Mouse (Mus musculus) spleen, postnatal 14 days (tissue): ENCODE data around the gene Ascc1.

Source experiments
- DNase-seq, 2 experiments: peaks; one replicate each; pipeline ENCODE4 v3.0.0; 2021 to 2022; ENCODE audit warnings: low spot score in 2 of 2

Gene Ascc1

GRCm38 (mm10) chr10:60080171-60080570 lies 77.6 kb downstream of the Ascc1 start:
- DNase-seq, result no peak

- no peak for DNase-seq
Observed at GRCm38 (mm10) chr10:60080601-60080981, 78.0 kb downstream of the Ascc1 start.

DNA sequence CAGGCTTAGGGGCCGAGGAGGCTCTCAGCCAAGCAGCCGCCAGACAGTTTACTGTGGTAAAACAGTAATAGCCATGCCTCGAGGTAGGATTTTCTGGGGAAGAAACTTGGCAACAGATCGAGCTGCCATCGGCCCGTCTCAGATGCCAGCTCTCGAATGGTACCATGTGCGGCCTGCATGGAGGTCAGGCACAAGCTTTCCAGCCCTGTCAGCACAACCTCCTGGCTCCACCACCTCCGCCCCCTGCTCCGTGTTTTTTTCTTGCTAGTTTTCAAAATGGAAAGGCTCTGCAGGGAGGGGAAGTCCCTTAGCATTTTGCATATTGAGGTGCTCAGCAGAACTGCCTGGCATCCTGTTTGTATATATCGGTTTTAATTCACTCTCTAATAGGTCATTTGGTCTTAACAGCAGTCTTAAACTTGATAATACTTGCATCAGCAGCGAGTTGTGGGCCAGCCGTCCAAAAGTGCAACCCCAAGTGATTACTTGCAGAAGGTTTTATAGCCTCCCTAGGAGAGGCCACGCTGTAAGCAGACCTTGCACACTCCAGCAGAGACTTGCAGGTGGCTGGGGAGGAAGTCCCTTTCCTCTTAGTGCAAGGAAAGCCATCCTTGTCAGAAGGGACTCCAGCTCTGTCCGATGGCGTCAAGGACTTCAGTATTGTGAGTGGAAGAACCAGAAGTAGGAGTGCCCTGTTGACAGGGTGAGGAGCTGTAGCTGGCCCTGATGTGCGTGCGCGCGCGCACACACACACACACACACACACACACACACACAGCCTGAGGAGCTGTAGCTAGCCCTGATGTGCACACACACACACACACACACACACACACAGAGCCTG lies 78.6 kb downstream of the Ascc1 start:
- DNase-seq, result peak in 1 of 2 experiments; percentile 19

DNA sequence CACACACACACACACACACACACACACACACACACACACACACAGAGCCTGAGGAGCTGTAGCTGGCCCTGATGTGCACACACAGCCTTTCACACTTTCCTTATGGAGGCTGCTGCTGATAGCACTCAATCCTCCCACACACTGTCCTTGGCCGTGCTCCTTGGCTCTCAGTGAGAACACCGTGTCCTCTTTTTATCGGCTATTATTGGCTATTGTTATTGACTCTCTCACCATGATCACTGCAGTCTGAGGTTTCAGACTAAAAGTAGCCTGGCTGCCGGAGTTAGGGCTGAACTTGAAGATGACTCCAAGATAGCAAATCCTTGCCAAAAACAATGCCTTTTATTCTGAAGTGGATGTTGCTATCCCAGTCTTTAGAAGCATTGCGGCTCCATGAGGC lies 79.3 kb downstream of the Ascc1 start:
- DNase-seq, result no peak

DNA sequence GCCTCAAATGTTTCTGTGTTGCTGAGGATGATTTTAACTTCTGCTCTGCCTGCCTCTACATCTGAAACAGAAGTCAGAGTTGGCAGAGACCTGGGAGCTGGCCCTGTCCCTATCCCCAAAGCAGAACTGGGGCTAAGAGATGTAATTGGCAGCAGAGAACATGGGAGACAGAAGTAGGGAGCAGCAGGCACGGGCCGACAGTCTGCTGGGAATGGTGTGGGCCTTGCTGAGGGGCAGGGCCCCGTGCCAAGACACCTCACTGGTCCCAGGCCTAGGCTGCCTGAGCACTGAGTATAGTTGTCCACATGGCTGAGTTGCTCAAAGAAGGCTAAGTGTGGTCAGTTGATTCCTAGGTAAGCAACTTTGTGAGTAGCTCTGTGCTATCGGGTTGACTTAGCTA lies 81.5 kb downstream of the Ascc1 start:
- DNase-seq, result no peak

DNA sequence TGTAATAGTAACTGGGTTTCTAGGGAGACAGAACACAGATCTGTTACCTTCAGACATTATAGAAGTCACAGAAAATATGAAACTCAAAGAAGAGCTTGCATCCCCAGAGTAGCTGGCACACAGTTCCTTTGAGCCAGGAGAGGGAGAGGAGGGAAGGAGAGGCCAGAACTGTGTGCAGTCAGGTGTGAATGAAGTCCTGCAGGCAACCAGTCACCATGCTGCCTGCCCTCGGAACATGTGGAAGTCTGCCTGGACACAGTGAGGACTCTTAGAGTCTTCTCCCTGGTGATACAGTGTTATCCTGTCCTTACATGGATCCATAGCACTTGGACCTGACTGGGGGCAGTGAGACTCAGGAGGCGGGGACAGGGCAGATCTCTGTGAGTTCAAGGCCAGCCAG lies 89.7 kb downstream of the Ascc1 start:
- no peak for DNase-seq

- DNase-seq, result no peak
Observed at GRCm38 (mm10) chr10:60093751-60094150, 91.1 kb downstream of the Ascc1 start.

GRCm38 (mm10) chr10:60095558-60095957 lies 93.0 kb downstream of the Ascc1 start:
- DNase-seq, result no peak

DNA sequence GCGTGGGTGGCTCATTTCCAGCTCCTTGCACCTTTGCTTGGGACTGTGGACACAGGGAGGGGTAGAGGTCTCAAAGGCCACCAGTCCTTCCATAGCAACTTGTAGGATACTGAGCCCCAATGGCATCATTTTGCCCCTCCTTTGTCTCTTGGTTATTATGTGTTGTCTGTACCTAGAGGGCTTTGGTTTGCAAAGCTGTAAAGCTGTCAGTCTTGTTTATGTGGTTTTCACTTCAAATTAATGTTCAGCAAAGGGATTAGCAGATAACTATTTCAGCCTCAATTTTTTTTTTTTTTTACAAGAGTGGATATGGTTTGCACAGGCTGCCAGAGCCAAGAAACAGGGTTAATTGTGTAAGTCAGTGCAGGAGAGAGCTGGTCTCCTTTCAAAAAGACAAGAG lies 93.7 kb downstream of the Ascc1 start:
- no peak for DNase-seq

GRCm38 (mm10) chr10:60097146-60097545 lies 94.5 kb downstream of the Ascc1 start:
- no peak for DNase-seq

GRCm38 (mm10) chr10:60097774-60098173 lies 95.2 kb downstream of the Ascc1 start:
- no peak for DNase-seq

- DNase-seq, result no peak
Observed at GRCm38 (mm10) chr10:60105391-60106145, 103.0 kb downstream of the Ascc1 start.

DNA sequence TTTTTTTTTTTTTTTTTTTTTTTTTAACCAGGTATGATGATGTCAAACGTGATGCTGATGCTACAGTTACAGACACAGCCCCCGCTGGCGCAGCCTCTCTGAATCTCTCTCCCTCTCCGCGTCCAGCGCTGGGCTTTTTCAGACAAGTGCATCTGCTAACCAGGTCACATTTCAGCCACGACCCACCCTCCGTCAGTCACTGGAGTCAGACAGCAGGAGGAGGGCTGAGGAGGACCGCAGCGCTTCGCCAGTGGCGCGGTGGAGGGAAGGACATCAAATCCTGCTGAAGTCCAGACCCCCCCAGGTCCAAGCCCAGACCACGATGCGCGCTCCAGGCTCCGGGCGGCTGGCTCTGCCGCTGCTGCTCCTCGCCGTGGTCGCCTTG lies 103.5 kb downstream of the Ascc1 start, which contains the start of gene Spock2:
Spock2 (plus strand) TSS at position 74 of the 385 bp plus-strand sequence.
- DNase-seq, result no peak

- peak in 1 of 2 experiments; percentile 17 for DNase-seq
Observed at GRCm38 (mm10) chr10:60106531-60107186, 104.1 kb downstream of the Ascc1 start.

GRCm38 (mm10) chr10:60107448-60107847 lies 104.8 kb downstream of the Ascc1 start:
- no peak for DNase-seq

DNA sequence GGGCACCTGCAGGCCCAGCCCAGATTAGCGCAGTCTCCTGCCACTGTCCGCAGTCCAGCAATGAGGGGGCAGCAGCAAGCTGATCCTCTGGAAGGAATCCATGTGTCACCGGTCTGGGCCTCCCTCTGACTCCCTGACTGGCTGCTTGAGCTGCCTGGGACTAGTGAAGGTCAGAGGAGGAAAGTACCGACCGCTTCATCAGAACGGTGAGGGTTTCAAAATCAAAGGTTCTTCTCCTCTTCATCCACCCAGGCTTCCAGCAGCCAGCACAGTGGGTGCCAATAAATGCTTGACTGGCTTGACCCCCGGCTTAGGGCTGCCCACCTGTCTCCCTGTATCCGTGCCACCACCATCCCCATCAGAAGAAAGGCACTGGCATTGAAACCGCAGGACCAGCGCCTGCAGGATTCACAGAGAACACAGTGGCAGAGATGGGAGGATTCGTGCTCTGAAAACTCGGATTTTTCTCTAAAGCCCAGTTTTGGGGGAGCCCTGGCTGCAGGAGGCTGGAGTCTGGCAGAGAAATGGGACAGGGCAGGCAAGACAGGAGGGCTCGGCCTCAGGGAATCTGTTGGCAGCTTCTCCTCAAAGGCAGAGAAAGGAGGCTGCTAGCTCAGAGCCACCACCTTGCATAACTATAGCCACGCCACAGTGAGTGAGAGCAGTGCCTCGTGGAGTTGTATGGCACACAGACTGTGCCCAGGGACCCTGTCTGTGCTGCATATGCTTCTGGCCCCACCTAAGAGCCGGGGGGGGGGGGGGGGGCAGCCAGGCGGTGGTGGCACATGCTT lies 105.9 kb downstream of the Ascc1 start:
- no peak for DNase-seq

- no peak for DNase-seq
Observed at GRCm38 (mm10) chr10:60109336-60109735, 106.7 kb downstream of the Ascc1 start.

- no peak for DNase-seq
Observed at GRCm38 (mm10) chr10:60109989-60110388, 107.4 kb downstream of the Ascc1 start.

DNA sequence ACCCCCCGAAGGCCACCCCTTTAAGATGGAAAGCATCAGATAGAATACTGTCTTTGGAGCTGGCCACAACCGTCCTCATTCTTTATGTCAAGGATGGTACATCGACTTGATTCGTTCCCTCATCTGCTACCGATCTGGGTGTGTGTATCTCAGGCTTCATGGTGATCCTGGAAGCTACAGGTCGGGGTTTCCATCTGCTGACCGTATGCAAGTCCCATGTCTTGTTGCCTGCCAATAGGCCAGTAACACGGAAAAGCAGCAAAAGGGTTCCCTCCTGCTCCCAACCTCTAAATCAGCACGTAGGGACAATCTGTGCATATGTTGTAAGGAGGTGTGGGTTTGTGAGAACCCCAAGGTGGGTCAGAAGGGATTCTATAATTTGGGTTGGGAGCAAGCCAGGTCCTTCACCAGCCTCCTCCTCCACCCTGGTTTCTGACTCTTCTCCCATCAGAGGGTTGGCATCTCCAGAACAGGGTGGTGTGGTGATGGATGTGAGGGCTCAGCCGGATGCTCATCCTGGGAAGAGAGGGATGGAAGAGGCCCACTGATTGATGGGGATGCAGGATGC lies 108.4 kb downstream of the Ascc1 start:
- no peak for DNase-seq

DNA sequence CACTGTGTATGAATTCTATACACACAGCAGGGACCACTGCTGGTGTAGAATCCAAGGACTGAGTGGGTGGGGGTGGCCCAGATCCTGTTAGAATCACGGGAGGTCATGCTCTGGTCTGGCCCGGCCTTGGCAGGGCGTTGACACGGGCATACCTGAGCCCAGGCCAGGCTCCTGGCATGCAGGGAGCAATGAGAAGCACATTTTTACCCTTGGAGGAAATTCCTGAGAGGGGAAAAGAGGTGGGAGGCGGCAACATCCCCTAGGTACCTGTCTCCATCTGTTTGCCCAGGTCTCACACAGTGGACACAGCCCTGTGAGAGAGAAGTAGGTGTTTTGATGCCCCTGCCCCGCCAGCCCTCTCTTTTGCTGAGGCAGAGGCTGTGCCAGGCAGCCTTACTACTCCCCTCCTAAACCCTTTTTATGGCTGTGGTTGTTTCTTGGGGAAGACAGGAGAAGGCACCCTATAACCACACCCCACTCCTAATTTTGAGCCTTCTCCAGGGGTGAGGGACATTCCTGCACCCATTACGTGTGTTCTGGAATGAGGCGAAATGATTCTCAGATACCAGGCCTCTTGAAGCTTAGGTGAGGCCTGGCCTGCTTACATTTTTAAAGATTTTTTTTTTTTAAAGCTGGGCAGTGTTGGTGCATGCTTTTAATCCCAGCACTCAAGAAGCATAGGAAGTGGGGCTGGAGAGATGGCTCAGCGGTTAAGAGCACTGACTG lies 111.5 kb downstream of the Ascc1 start:
- no peak for DNase-seq
